Mouse (Mus musculus) brain, embryonic 14.5 days (tissue): ENCODE measurements at regions not wholly inside any gene's neighbourhood (a gene's known extent, or its start where the extent isn't known, plus 50 kb on each side); places are given as distances from the start of the nearest gene placed in this dataset.

Source experiments
- CTCF ChIP-seq: fragments of 200-500 bp; IDR thresholded peaks from 2 replicates; pipeline ENCODE4 v1.5.1; 2012; ENCODE audit warnings: inconsistent platforms, mild to moderate bottlenecking, moderate library complexity, borderline replicate concordance; ENCODE audit not compliant: insufficient read depth, insufficient read length; ENCODE audit errors: extremely low read depth
- POLR2A ChIP-seq: fragments of 200-500 bp; IDR thresholded peaks from 2 replicates; pipeline ENCODE4 v1.6.1; 2012; ENCODE audit warnings: mild to moderate bottlenecking, inconsistent platforms, borderline replicate concordance; ENCODE audit not compliant: poor library complexity, insufficient read depth, insufficient read length, severe bottlenecking; ENCODE audit errors: extremely low read depth

GRCm38 (mm10) chr1:137221087-137222057 is 261.1 kb upstream of the Nr5a2 start:
- TF ChIP-seq POLR2A (no peak), CTCF (no peak)
